18 mouse cellular contexts compared by ENCODE assay signal in the genomic region with DNA sequence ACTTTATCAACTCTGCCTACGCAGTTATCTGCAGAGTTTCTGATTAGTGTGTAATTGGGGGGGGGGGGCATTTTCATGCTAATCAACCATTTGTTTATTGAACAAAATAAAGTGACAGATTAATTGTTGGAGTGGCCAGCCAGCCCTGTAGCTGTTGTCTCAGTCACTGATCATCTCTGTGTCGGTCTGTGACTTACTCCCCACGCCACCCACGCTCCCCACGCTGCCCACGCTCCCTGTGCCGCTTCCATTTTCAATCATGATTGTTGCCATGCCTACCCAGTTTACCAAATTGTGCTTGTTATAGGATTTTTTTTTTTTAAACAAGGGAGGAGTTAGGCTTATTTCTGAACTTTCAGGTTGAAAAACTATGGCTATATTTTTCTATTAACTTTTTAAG.
"Had no signal": no experiment of that assay in that cellular context is flagged by ENCODE, and none has a peak within 500 bp of the region (broad histone marks: within the 10 kb centered on the region; RNA-seq: fewer than 3 reads in every experiment).

No protein-coding gene starts in this region.

- H3K36me3 ChIP-seq: limb, embryonic 15.5 days; midbrain, embryonic 12.5 days had no signal

- H3K27ac ChIP-seq: limb, embryonic 12.5 days; limb, embryonic 15.5 days; liver, embryonic 14.5 days; macrophage; midbrain, embryonic 12.5 days; stomach, postnatal 0 days had no signal

- H3K27me3 ChIP-seq: limb, embryonic 12.5 days; limb, embryonic 15.5 days; midbrain, embryonic 12.5 days had no signal

- H3K9ac ChIP-seq: limb, embryonic 12.5 days; limb, embryonic 15.5 days; liver, embryonic 14.5 days; liver, postnatal 0 days; lung, embryonic 14.5 days; midbrain, embryonic 12.5 days had no signal

- H3K4me3 ChIP-seq: limb, embryonic 12.5 days; limb, embryonic 15.5 days; midbrain, embryonic 12.5 days; myocyte had no signal

- DNase-seq: kidney, adult 2 months; kidney, postnatal 10 days; kidney, postnatal 36 days; left cerebral cortex, postnatal 4 days; liver, postnatal 0 days; lung, embryonic 14.5 days; right cerebral cortex, adult 18-20 months; right cerebral cortex, postnatal 14 days; right cerebral cortex, postnatal 4 days; thymus, adult 18-20 months; thymus, postnatal 36 days had no signal

- H3K4me1 ChIP-seq: limb, embryonic 12.5 days had no signal
